In the genomic region with DNA sequence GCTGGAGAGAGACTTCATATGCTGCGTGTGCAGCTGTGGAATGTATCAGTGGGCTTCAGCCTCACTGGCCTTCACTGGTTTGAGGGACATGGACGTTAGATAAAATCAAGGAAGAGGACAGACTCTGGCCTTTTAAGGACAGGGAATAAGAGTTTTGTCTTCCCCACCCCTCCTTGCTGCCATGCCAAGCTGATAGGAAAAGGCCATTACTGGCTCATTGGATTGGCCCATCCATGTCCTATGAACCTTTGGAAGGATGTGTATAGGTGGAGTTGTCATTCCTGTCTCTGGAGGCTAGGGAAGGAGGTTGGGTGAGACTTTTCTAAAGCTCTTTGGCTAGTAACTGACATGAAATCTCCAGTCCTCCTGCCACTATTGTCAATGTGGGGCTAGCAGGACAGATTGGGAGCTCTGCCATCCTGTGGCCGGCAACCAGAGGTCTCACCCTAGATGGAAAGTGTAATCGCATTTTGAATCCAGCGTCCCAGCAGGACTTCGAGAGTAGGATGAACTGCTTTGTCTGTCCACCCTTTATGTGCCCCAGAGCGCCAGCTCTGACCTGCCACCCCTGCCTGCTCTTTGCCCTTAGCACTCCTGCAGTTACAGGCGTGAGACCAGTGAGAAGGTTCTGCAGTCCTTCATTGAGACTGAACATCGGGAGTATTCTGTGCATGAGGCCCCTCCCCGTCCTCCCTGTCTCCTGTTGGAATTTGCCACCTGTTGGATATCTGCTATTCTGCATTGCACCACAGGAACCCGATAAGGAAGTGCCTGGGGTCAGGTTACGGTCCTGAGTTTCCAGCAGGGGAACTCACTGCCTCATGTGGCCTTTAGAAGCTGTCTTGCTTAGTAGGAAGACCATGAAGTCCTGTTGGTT, we compare ENCODE assay signal across 8 mouse cellular contexts.
DNase-seq lines count a peak whose midpoint lies in the region; ATAC-seq lines count a peak whose summit lies in the region.
"Had no signal": no experiment of that assay in that cellular context is flagged by ENCODE, and none has a peak within 500 bp of the region (broad histone marks: within the 10 kb centered on the region; RNA-seq: fewer than 3 reads in every experiment).

No protein-coding gene starts in this region.

- peak; percentile 51 for DNase-seq in kidney, adult 9 months
- DNase-seq in kidney, adult 11 months, result no peak
- DNase-seq in kidney, postnatal 14 days, result peak; percentile 43
- no peak for DNase-seq in midbrain, embryonic 14.5 days
- no peak for DNase-seq in gastrocnemius, postnatal 14 days

- no peaks in the 10 kb centered on the region for H3K27me3 ChIP-seq in stomach, embryonic 16.5 days (ENCODE audit: control insufficient read depth, insufficient read depth, low read length)
- no peaks in the 10 kb centered on the region for H3K27me3 ChIP-seq in midbrain, embryonic 14.5 days (ENCODE audit: control insufficient read depth, insufficient read depth, low read length)
- H3K27me3 ChIP-seq: embryonic facial prominence, embryonic 12.5 days had no signal

- H3K36me3 ChIP-seq in stomach, embryonic 16.5 days (ENCODE audit: control insufficient read depth, insufficient read depth, low read length), result peaks cover 25% of the 10 kb centered on the region
- H3K36me3 ChIP-seq in midbrain, embryonic 14.5 days (ENCODE audit: control insufficient read depth, insufficient read depth, low read length), result no peaks in the 10 kb centered on the region

- peaks cover 31% of the 10 kb centered on the region for H3K4me1 ChIP-seq in stomach, embryonic 16.5 days (ENCODE audit: control insufficient read depth, insufficient read depth, low read length)
- H3K4me1 ChIP-seq in midbrain, embryonic 14.5 days (ENCODE audit: control insufficient read depth, insufficient read depth, low read length), result no peaks in the 10 kb centered on the region

- no peaks in the 10 kb centered on the region for H3K9me3 ChIP-seq in stomach, embryonic 16.5 days (replicated peaks; ENCODE audit: control insufficient read depth, low read length)
- no peaks in the 10 kb centered on the region for H3K9me3 ChIP-seq in midbrain, embryonic 14.5 days (ENCODE audit: control insufficient read depth, low read length)
- H3K9me3 ChIP-seq: embryonic facial prominence, embryonic 12.5 days had no signal

- H3K4me3 ChIP-seq in stomach, embryonic 16.5 days (replicated peaks; ENCODE audit: low read length), result no peak overlapping the region
- H3K4me3 ChIP-seq in midbrain, embryonic 14.5 days (replicated peaks; ENCODE audit: low read depth, low read length), result no peak overlapping the region
- H3K4me3 ChIP-seq: embryonic facial prominence, embryonic 12.5 days had no signal

- no peak overlapping the region for H3K9ac ChIP-seq in stomach, embryonic 16.5 days (ENCODE audit: low read length)
- no peak overlapping the region for H3K9ac ChIP-seq in midbrain, embryonic 14.5 days (replicated peaks; ENCODE audit: low read length)
- H3K9ac ChIP-seq: embryonic facial prominence, embryonic 12.5 days had no signal

- WGBS in stomach, embryonic 16.5 days, result 53% methylated on average over 12 of the region's 12 CpGs
- WGBS in midbrain, embryonic 14.5 days, result 53% methylated on average over 12 of the region's 12 CpGs

- no peak overlapping the region for H3K4me2 ChIP-seq in stomach, embryonic 16.5 days (ENCODE audit: low read depth, low read length)
- no peak overlapping the region for H3K4me2 ChIP-seq in midbrain, embryonic 14.5 days (ENCODE audit: low read length)
- H3K4me2 ChIP-seq: embryonic facial prominence, embryonic 12.5 days had no signal

- peak; percentile 72 for ATAC-seq in granulocyte monocyte progenitor cell, adult 5-6 weeks (replicated peaks; ENCODE audit: poor library complexity, severe bottlenecking)
- ATAC-seq in stomach, embryonic 16.5 days (ENCODE audit: insufficient read depth, low FRiP score), result peak; percentile 31
- ATAC-seq in midbrain, embryonic 14.5 days (ENCODE audit: low FRiP score, low TSS enrichment), result no peak

- H3K27ac ChIP-seq in stomach, embryonic 16.5 days (ENCODE audit: low read length), result peak overlapping the region; percentile 8; the same call in 1 of the 2 replicates
- H3K27ac ChIP-seq in midbrain, embryonic 14.5 days (replicated peaks; ENCODE audit: low read depth, low read length), result no peak overlapping the region
- H3K27ac ChIP-seq: embryonic facial prominence, embryonic 12.5 days had no signal

- intact Hi-C loops in gastrocnemius, postnatal 14 days (cut with DNase I; ENCODE audit: low total_unique reads), result no loop called here

Comparison
In these comparisons a context has a peak if more than half of its experiments do, and no peak if none do; other contexts are left out.
1. DNase-seq: peak in kidney, adult 9 months (single experiment) and kidney, postnatal 14 days (single experiment); none in kidney, adult 11 months (single experiment), midbrain, embryonic 14.5 days (single experiment) and gastrocnemius, postnatal 14 days (single experiment).